Mouse (Mus musculus) small intestine, adult 2 months (tissue): ENCODE measurements at regions not wholly inside any gene's neighbourhood (a gene's known extent, or its start where the extent isn't known, plus 50 kb on each side); places are given as distances from the start of the nearest gene placed in this dataset.

Experiments used
- CTCF ChIP-seq: fragments of 200-500 bp; IDR thresholded peaks from 2 replicates; pipeline ENCODE4 v1.5.1; 2012; ENCODE audit warnings: low read depth, mild to moderate bottlenecking, control low read depth, inconsistent platforms, low read length, moderate library complexity, mixed read lengths; ENCODE audit not compliant: insufficient replicate concordance, insufficient read length; ENCODE audit errors: extremely low read depth
- POLR2A ChIP-seq: fragments of 200-500 bp; IDR thresholded peaks from 2 replicates; pipeline ENCODE4 v1.6.1; 2012; ENCODE audit warnings: low read depth, mild to moderate bottlenecking, control low read depth, inconsistent platforms, low read length, moderate library complexity

GRCm38 (mm10) chr10:44901203-44901602 lies 165.8 kb upstream of the Prep start:
- TF ChIP-seq CTCF (no peak), POLR2A (no peak)
